Comparison of ENCODE assay signal across 8 mouse cellular contexts in genomic region chrX:18882088-18882783, GRCm38 (mm10).
A peak's percentile ranks its signal among the peaks of the same experiment; 100 is the strongest.
DNase-seq lines count a peak whose midpoint lies in the region; ATAC-seq and TF ChIP-seq lines count a peak whose summit lies in the region.

No protein-coding gene starts in this region.

- H3K4me3 ChIP-seq in forebrain, postnatal 0 days (ENCODE audit: low read depth, low read length), result no peak overlapping the region
- no peak overlapping the region for H3K4me3 ChIP-seq in forebrain, embryonic 15.5 days

- no peaks in the 10 kb centered on the region for H3K36me3 ChIP-seq in forebrain, postnatal 0 days (ENCODE audit: insufficient read depth)
- H3K36me3 ChIP-seq in forebrain, embryonic 15.5 days, result no peaks in the 10 kb centered on the region

- TF ChIP-seq CTCF in forebrain, postnatal 0 days (IDR thresholded peaks at IDR 0.05; ENCODE audit: low read depth), result peak; percentile 20; the same call in 1 of the 2 replicates

- DNase-seq in forebrain, postnatal 0 days, result no peak
- peak; percentile 69 for DNase-seq in 3134 (ENCODE audit: extremely low read depth, insufficient read length, low spot score)
- peak; percentile 67 to 73 for DNase-seq in adrenal gland, postnatal 36 days
- peak; percentile 51 to 83 for DNase-seq in layer of hippocampus, adult 18-20 months (ENCODE audit: low spot score in 2 of 2)
- no peak for DNase-seq in embryo, embryonic 10 days (ENCODE audit: low spot score)
- DNase-seq in neural tube, embryonic 10.5 days (ENCODE audit: extremely low spot score, low spot score), result no peak

- WGBS in forebrain, postnatal 0 days, result 56% methylated on average over 8 of the region's 8 CpGs
- WGBS in forebrain, embryonic 15.5 days, result 62% methylated on average over 8 of the region's 8 CpGs

- no peaks in the 10 kb centered on the region for H3K4me1 ChIP-seq in forebrain, postnatal 0 days (ENCODE audit: insufficient read depth)
- no peaks in the 10 kb centered on the region for H3K4me1 ChIP-seq in forebrain, embryonic 15.5 days

- no peak overlapping the region for H3K27ac ChIP-seq in forebrain, postnatal 0 days (ENCODE audit: low read depth, low read length)
- no peak overlapping the region for H3K27ac ChIP-seq in forebrain, embryonic 15.5 days (replicated peaks)

- no peaks in the 10 kb centered on the region for H3K9me3 ChIP-seq in forebrain, postnatal 0 days (ENCODE audit: low read length)
- no peaks in the 10 kb centered on the region for H3K9me3 ChIP-seq in forebrain, embryonic 15.5 days

- no peak overlapping the region for H3K4me2 ChIP-seq in forebrain, postnatal 0 days (ENCODE audit: low read depth)
- H3K4me2 ChIP-seq in forebrain, embryonic 15.5 days (replicated peaks), result no peak overlapping the region

- no peak for ATAC-seq in forebrain, postnatal 0 days
- no peak for ATAC-seq in forebrain, embryonic 15.5 days (replicated peaks)
- peak; percentile 95 for ATAC-seq in megakaryocyte progenitor cell, adult 5-6 weeks (replicated peaks; ENCODE audit: poor library complexity)

- no peak overlapping the region for H3K9ac ChIP-seq in forebrain, postnatal 0 days
- H3K9ac ChIP-seq in forebrain, embryonic 15.5 days (replicated peaks), result no peak overlapping the region

- no peaks in the 10 kb centered on the region for H3K27me3 ChIP-seq in forebrain, postnatal 0 days (ENCODE audit: insufficient read depth, low read length)
- no peaks in the 10 kb centered on the region for H3K27me3 ChIP-seq in forebrain, embryonic 15.5 days

Comparison
In these comparisons a context has a peak if more than half of its experiments do, and no peak if none do; other contexts are left out.
1. DNase-seq: peak in 3134 (single experiment), adrenal gland, postnatal 36 days (2 of 2) and layer of hippocampus, adult 18-20 months (2 of 2); none in forebrain, postnatal 0 days (single experiment), embryo, embryonic 10 days (single experiment) and neural tube, embryonic 10.5 days (single experiment).